Mouse (Mus musculus) embryo, embryonic 11.5 days (tissue): Measurements from ENCODE around the gene Efcab5.
"Not testable (repeated sequence)": the region's sequence is repeated elsewhere in the genome, so short reads cannot be mapped to it uniquely, and the experiment has no call there.

Source experiments
- DNase-seq: peaks from one replicate; pipeline ENCODE4 v3.0.0-alpha.2; 2012; ENCODE audit warnings: low read depth, low spot score

Efcab5 gene

DNA sequence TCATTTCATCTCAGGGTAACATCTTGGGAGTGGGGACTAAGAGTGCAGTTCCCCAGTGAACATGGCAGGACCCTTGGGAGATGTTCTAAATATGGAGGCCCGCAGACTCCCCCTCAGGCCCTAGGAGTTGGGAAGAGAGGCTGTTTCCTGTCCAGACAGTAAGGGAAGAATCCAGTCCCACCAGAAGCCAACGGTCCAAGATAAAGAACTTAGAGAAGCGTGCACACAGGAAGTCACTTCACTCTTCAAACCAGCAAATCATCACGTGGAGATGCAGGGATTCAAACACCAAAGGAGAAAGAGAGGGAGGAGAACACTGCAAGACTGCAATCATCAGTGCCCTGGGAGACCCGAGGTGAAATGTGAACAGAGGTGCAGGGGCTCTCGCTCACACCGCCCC lies 91.8 kb downstream of the Efcab5 start:
- DNase-seq: no peak

DNA sequence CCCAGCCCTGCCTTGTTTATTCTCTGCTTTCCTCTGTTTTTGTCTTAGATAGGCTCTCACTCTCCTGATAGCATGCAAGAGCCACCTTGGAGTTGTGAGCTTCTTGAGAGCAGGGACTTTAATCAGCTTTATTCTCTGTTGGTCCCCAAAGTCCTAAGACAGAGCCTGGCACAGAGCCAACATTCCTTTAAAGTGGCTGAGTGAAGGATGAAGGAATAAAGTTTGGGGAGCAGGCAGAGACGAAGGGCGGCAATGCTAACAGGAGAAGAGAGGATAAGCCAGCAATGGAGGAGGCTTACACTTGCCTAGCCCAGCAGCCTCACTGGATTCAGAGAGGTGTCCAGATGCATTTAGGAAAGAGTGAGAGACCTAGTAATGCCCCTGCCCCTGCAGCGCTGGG lies 92.2 kb downstream of the Efcab5 start:
- DNase-seq: no peak

DNA sequence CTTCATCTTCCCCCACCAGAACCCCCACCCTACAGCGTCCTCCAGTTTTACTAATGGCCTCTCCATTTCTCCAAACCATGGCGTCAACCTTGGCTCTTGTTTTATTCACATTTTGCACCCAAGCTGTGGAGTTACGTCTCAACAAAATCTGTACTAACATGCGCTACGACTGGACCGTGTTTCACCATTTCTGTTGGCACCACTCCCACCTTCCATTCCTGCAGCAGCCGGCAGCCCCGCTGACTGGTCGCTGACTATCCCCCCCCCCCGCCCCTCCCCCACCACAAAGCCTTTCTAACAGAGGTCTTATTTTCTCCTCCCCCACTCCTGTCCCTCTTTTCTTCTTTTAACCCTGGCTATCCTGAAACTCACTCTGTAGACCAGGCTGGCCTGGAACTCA lies 93.6 kb downstream of the Efcab5 start:
- DNase-seq: no peak

DNA sequence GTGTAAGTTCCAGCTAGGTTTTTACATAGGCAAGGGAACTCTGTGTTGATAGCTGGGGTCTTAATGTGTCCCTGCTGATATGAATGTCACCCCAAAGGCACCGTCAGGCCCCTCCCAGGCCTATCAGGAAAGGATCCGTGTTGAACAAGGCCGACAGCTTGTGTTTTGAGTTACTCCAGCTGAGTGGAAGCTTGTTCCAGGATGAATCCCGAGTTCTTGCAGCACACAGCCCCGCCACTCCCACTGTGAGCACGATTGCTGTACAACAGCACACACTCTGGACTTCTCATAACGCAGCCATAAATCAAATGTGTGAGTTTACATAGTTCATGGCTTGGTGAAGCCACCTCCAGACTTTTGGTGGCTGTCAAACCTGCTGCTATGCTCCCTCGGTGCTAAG lies 94.6 kb downstream of the Efcab5 start:
- DNase-seq: no peak

GRCm38 (mm10) chr11:77093208-77093607 lies 95.6 kb downstream of the Efcab5 start:
- peak; percentile 45 for DNase-seq

- no peak for DNase-seq
Observed at GRCm38 (mm10) chr11:77089162-77089561, 99.6 kb downstream of the Efcab5 start.

DNA sequence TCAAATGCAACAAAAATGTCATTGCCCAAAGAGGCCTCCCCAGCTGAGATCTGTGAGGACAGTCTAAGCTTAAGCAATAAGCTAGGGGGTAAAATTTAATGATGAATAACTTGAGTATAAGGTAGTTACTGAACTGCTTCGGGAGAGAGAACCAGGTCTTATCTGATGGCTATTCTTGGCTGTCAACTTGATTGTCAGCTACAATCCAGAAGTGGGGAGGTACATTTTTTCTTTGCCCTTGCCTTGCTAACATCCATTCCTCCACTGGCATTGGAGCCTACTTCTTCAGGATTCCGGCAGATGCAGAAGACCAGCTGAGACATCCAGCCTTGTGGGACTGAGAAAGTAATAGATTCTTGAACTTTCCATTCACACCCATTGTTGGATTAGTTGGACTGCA lies 101.8 kb downstream of the Efcab5 start:
- no peak for DNase-seq

GRCm38 (mm10) chr11:77084001-77084682 lies 104.6 kb downstream of the Efcab5 start:
- no peak for DNase-seq

- no peak for DNase-seq
Observed at GRCm38 (mm10) chr11:77079361-77079760, 109.4 kb downstream of the Efcab5 start.

DNA sequence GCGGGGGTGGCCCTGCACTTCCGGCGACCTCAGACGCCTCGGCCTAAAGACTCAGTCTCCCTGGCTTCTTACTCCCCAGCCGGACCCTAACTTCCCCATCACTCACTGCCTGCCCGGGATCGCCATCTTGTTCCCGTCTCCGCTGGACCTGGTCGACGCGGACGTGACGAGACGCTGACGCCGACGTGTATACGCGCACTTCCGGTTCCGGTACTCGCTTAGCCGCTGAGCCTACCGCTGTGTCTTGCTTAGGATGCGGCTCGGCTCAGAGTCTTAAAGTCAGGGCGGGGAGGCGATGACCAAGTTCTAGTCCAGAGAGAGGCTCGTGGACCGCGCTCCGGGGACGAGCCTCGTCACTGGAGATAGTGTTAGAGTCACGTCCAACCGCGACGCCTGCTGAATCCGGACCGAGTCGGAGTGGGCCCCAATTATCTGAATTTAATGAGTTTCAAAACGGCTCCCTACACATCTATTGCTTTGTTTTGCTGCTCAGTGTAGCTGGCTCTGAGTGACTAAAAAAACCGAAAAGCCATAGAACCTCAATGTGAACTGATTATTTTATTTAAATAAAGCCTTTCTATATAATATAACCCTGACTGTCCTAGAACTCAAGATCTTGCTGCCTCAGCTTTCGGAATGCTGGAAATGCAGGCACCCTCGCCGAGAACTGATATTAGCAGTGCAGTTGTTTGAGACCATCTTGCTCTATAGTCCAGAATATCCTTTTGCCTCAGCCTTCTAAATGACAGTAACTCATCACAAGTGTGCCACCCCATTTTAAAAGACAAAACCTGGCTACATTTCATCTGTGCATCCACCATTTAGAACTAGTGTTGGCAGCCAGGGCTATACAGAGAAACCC lies 110.3 kb downstream of the Efcab5 start, which contains the start of gene Nsrp1:
TSS of gene Nsrp1 (minus strand) at position 163 of the 862 bp plus-strand sequence.
- peak; percentile 88 for DNase-seq

GRCm38 (mm10) chr11:77077792-77078191 lies 111.0 kb downstream of the Efcab5 start:
- DNase-seq: no peak

- DNase-seq: not testable (repeated sequence)
Observed at GRCm38 (mm10) chr11:77077331-77077730, 111.4 kb downstream of the Efcab5 start.

GRCm38 (mm10) chr11:77070721-77071120 lies 118.0 kb downstream of the Efcab5 start:
- no peak for DNase-seq

DNA sequence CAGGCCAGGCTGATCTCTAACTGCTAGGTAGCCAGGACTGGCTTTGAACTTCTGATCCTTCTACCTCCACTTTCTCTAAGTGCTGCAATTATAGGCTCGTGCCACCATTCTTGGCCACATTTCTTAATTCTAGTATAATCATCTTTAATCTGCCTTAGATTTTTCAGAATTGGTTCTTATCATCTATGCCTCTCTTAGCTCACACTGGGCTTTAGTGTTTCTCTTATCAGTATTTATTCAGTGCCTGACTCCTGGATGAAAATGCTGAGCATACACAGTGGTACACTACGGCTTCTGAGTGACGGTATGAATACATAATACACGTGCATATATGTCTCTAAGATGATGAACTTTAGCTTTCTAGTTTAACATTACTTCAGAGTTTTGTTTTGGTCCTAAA lies 119.9 kb downstream of the Efcab5 start:
- no peak for DNase-seq

- no peak for DNase-seq
Observed at GRCm38 (mm10) chr11:77063406-77063805, 125.4 kb downstream of the Efcab5 start.

- DNase-seq: no peak
Observed at GRCm38 (mm10) chr11:77061951-77062350, 126.8 kb downstream of the Efcab5 start.

DNA sequence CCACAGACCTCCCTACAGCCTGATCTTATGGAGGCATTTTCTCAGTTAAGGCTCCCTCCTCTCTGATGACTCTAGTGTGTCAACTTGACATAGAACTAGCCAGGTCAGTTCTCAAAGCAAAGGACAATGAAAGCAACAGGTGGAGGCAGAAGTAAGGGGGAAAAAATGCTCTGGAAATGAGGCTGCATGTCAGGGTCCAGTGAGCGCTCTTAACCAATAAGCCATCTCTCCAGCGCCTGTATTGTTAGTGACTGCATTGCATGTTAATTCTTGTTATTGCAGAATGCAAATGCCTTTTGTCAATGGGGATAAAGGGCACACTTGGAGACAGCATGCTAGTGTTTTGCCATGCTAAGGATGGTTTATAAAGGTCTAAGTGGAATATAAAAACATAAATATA lies 146.0 kb downstream of the Efcab5 start:
- no peak for DNase-seq

GRCm38 (mm10) chr11:77041891-77042290 lies 146.9 kb downstream of the Efcab5 start:
- no peak for DNase-seq
